In genomic region chr14:91089326-91089725, GRCm38 (mm10) we compare ENCODE assay signal across 24 mouse cellular contexts.
DNase-seq lines count a peak whose midpoint lies in the region; ATAC-seq and TF ChIP-seq lines count a peak whose summit lies in the region.
"Had no signal": no experiment of that assay in that cellular context is flagged by ENCODE, and none has a peak within 500 bp of the region (broad histone marks: within the 10 kb centered on the region; RNA-seq: fewer than 3 reads in every experiment).

No protein-coding gene starts in this region.

- H3K4me2 ChIP-seq in forebrain, embryonic 14.5 days (ENCODE audit: low read length), result no peak overlapping the region
- H3K4me2 ChIP-seq in forebrain, embryonic 13.5 days, result no peak overlapping the region
- H3K4me2 ChIP-seq: forebrain, embryonic 15.5 days; heart, embryonic 13.5 days; hindbrain, embryonic 15.5 days; intestine, embryonic 15.5 days had no signal

- no peaks in the 10 kb centered on the region for H3K4me1 ChIP-seq in forebrain, embryonic 14.5 days (ENCODE audit: control insufficient read depth, insufficient read depth, low read length)
- H3K4me1 ChIP-seq in forebrain, embryonic 13.5 days, result no peaks in the 10 kb centered on the region
- H3K4me1 ChIP-seq: forebrain, embryonic 10.5 days; forebrain, embryonic 15.5 days; heart, embryonic 10.5 days; heart, embryonic 13.5 days; hindbrain, embryonic 15.5 days; intestine, embryonic 15.5 days had no signal

- no peak for TF ChIP-seq POLR2A in brain, embryonic 14.5 days (IDR thresholded peaks at IDR 0.05; ENCODE audit: borderline replicate concordance, extremely low read depth, insufficient read depth, insufficient read length, poor library complexity, severe bottlenecking)

- peaks cover 3% of the 10 kb centered on the region; the same call in 1 of the 2 replicates for H3K9me3 ChIP-seq in forebrain, embryonic 14.5 days (replicated peaks; ENCODE audit: control insufficient read depth, low read length)
- H3K9me3 ChIP-seq in forebrain, embryonic 13.5 days (replicated peaks), result peaks cover 4% of the 10 kb centered on the region
- H3K9me3 ChIP-seq: intestine, embryonic 15.5 days had no signal

- no peak for TF ChIP-seq CTCF in brain, embryonic 14.5 days (IDR thresholded peaks at IDR 0.05; ENCODE audit: borderline replicate concordance, extremely low read depth, insufficient read depth, insufficient read length)
- no peak for TF ChIP-seq CTCF in gastrocnemius, adult 2 months (IDR thresholded peaks at IDR 0.05)

- intact Hi-C loops in gastrocnemius, adult 2 months (cut with DNase I), result no loop called here

- H3K4me3 ChIP-seq in forebrain, embryonic 14.5 days (ENCODE audit: low read depth, low read length), result no peak overlapping the region
- H3K4me3 ChIP-seq in forebrain, embryonic 13.5 days, result no peak overlapping the region
- no peak overlapping the region for H3K4me3 ChIP-seq in gastrocnemius, adult 2 months
- H3K4me3 ChIP-seq: forebrain, embryonic 10.5 days; forebrain, embryonic 15.5 days; heart, adult 2 months; heart, embryonic 10.5 days; heart, embryonic 13.5 days; hindbrain, embryonic 15.5 days; intestine, embryonic 15.5 days had no signal

- 64% methylated on average over 3 of the region's 3 CpGs for WGBS in forebrain, embryonic 14.5 days
- WGBS in forebrain, embryonic 13.5 days, result 74% methylated on average over 3 of the region's 3 CpGs

- peak; percentile 27 for DNase-seq in forebrain, embryonic 14.5 days (ENCODE audit: low spot score)
- DNase-seq in retina, postnatal 1 day, result peak; percentile 1
- DNase-seq in retina, embryonic 14.5 days (ENCODE audit: low spot score), result no peak
- peak; percentile 50 for DNase-seq in brain, embryonic 14.5 days (ENCODE audit: low read depth)
- no peak for DNase-seq in gastrocnemius, adult 2 months
- DNase-seq: adrenal gland, postnatal 10 days; adrenal gland, postnatal 36 days; cerebellum, adult 11-12 months; cerebellum, adult 8-10 months; gastrocnemius, postnatal 10 days; gastrocnemius, postnatal 36 days; heart, adult 2 months; heart, postnatal 14 days; heart, postnatal 4 days; kidney, adult 11 months had no signal

- H3K27ac ChIP-seq in forebrain, embryonic 14.5 days (ENCODE audit: low read depth, low read length), result no peak overlapping the region
- H3K27ac ChIP-seq in forebrain, embryonic 13.5 days, result no peak overlapping the region
- no peak overlapping the region for H3K27ac ChIP-seq in gastrocnemius, adult 2 months
- H3K27ac ChIP-seq: forebrain, embryonic 10.5 days; forebrain, embryonic 15.5 days; heart, adult 2 months; heart, embryonic 10.5 days; heart, embryonic 13.5 days; hindbrain, embryonic 15.5 days; intestine, embryonic 15.5 days had no signal

- no peaks in the 10 kb centered on the region for H3K36me3 ChIP-seq in forebrain, embryonic 14.5 days (ENCODE audit: control insufficient read depth, insufficient read depth, low read length)
- no peaks in the 10 kb centered on the region for H3K36me3 ChIP-seq in forebrain, embryonic 13.5 days (ENCODE audit: poor library complexity, severe bottlenecking)
- H3K36me3 ChIP-seq: forebrain, embryonic 10.5 days; forebrain, embryonic 15.5 days; heart, embryonic 10.5 days; heart, embryonic 13.5 days; hindbrain, embryonic 15.5 days; intestine, embryonic 15.5 days had no signal

- ATAC-seq in forebrain, embryonic 14.5 days, result no peak
- ATAC-seq in forebrain, embryonic 13.5 days, result no peak
- ATAC-seq: CD4-positive, CD25-positive, alpha-beta regulatory T cell, adult 4 months; forebrain, embryonic 15.5 days; intestine, embryonic 15.5 days; Patski had no signal

- no peak overlapping the region for H3K9ac ChIP-seq in forebrain, embryonic 14.5 days (ENCODE audit: low read length)
- no peak overlapping the region for H3K9ac ChIP-seq in forebrain, embryonic 13.5 days
- H3K9ac ChIP-seq: forebrain, embryonic 15.5 days; heart, embryonic 13.5 days; hindbrain, embryonic 15.5 days; intestine, embryonic 15.5 days had no signal

- H3K27me3 ChIP-seq in forebrain, embryonic 14.5 days (replicated peaks; ENCODE audit: control insufficient read depth, insufficient read depth, low read length), result no peaks in the 10 kb centered on the region
- no peaks in the 10 kb centered on the region for H3K27me3 ChIP-seq in forebrain, embryonic 13.5 days
- H3K27me3 ChIP-seq: forebrain, embryonic 15.5 days; heart, embryonic 13.5 days; hindbrain, embryonic 15.5 days; intestine, embryonic 15.5 days; Patski had no signal

Comparison
In these comparisons a context has a peak if more than half of its experiments do, and no peak if none do; other contexts are left out.
1. DNase-seq: peak in forebrain, embryonic 14.5 days (single experiment), retina, postnatal 1 day (single experiment) and brain, embryonic 14.5 days (single experiment); none in retina, embryonic 14.5 days (single experiment) and gastrocnemius, adult 2 months (single experiment).